Mouse (Mus musculus) intestine, postnatal 0 days (tissue): Measurements from ENCODE around the gene Tagln. TPM values are rescaled to one million over a fixed set of nuclear protein-coding genes. Genes with fewer than 3 reads are reported as not detected.

ENCODE experiments used
- ATAC-seq: fragments of 200-750 bp; cut with Nextera tagmentation; 2 replicates; pipeline ENCODE4 v1.8.0; 2017; ENCODE audit warnings: mild to moderate bottlenecking, moderate TSS enrichment, moderate library complexity
- H3K27ac ChIP-seq: fragments of 300-500 bp; sonication (generic); 2 replicates; pipeline ENCODE4 v1.5.1; 2014; ENCODE audit warnings: mild to moderate bottlenecking, low read depth, low read length, moderate library complexity
- H3K27me3 ChIP-seq: fragments of 300-500 bp; sonication (generic); replicated peaks from 2 replicates; pipeline ENCODE4 v1.6.1; 2014; ENCODE audit warnings: low read length, mixed read lengths; ENCODE audit not compliant: control insufficient read depth, insufficient read depth
- H3K36me3 ChIP-seq: fragments of 300-500 bp; sonication (generic); 2 replicates; pipeline ENCODE4 v1.6.1; 2014; ENCODE audit warnings: mild to moderate bottlenecking, moderate library complexity; ENCODE audit not compliant: control insufficient read depth, insufficient read depth
- H3K4me1 ChIP-seq: fragments of 300-500 bp; sonication (generic); replicated peaks from 2 replicates; pipeline ENCODE4 v1.6.1; 2014; ENCODE audit warnings: antibody characterized with exemption, low read length, mixed read lengths; ENCODE audit not compliant: control insufficient read depth, insufficient read depth
- H3K4me2 ChIP-seq: fragments of 300-500 bp; sonication (generic); replicated peaks from 2 replicates; pipeline ENCODE4 v1.6.1; 2014; ENCODE audit warnings: low read depth, mild to moderate bottlenecking, moderate library complexity
- H3K4me3 ChIP-seq: fragments of 300-500 bp; sonication (generic); 2 replicates; pipeline ENCODE4 v1.5.1; 2014; ENCODE audit warnings: low read depth, low read length
- H3K9ac ChIP-seq: fragments of 300-500 bp; sonication (generic); 2 replicates; pipeline ENCODE4 v1.6.1; 2014; ENCODE audit warnings: mild to moderate bottlenecking, low read depth, low read length
- H3K9me3 ChIP-seq: fragments of 300-500 bp; sonication (generic); 2 replicates; pipeline ENCODE4 v1.6.1; 2016; ENCODE audit warnings: mixed run types; ENCODE audit not compliant: control insufficient read depth
- CTCF ChIP-seq: sonication (generic); IDR thresholded peaks from 2 replicates; pipeline ENCODE4 v1.5.1; 2016; ENCODE audit warnings: low read depth, mild to moderate bottlenecking, control low read depth, antibody characterized with exemption, moderate library complexity
- WGBS: fragments of 180-500 bp; shearing (Covaris S2); extraction: QIAGEN DNeasy Blood & Tissue Kit; methylation state at CpG from one replicate; pipeline ENCODE4 v1.1.7; 2014; 5-methylcytosine and 5-hydroxymethylcytosine counted together
- polyA plus RNA-seq: library from polyadenylated mRNA; unstranded; fragments of >200 nt; fragmentation: Nextera tagmentation; extraction: Ambion mirVana; gene quantifications from 2 replicates; pipeline ENCODE4 v1.2.1, GENCODE M21; 2015

Tagln gene
- polyA plus RNA-seq, 1 experiment from 2014 or later, result 416 TPM

- H3K27me3 ChIP-seq, result no peaks in the 10 kb centered on the region
- H3K27ac ChIP-seq, result no peak overlapping the region
- no peak for TF ChIP-seq CTCF
- H3K9me3 ChIP-seq, result no peaks in the 10 kb centered on the region
- H3K9ac ChIP-seq, result no peak overlapping the region
- H3K4me1 ChIP-seq, result no peaks in the 10 kb centered on the region
- no peak overlapping the region for H3K4me2 ChIP-seq
- H3K36me3 ChIP-seq, result peaks cover 93% of the 10 kb centered on the region
- no peak overlapping the region for H3K4me3 ChIP-seq
- WGBS, result 96% methylated on average over 2 of the region's 2 CpGs
- no peak for ATAC-seq
Observed at GRCm38 (mm10) chr9:45915659-45916058, 20.2 kb downstream of the Tagln start.

- no peak overlapping the region for H3K4me3 ChIP-seq
- H3K9ac ChIP-seq, result no peak overlapping the region
- H3K9me3 ChIP-seq, result no peaks in the 10 kb centered on the region
- no peak for ATAC-seq
- no peak overlapping the region for H3K27ac ChIP-seq
- peak; percentile 82 for TF ChIP-seq CTCF
- H3K27me3 ChIP-seq, result no peaks in the 10 kb centered on the region
- no peak overlapping the region for H3K4me2 ChIP-seq
- 69% methylated on average over 1 of the region's 1 CpGs for WGBS
- peaks cover 9% of the 10 kb centered on the region; the same call in 1 of the 2 replicates for H3K4me1 ChIP-seq
- H3K36me3 ChIP-seq, result peaks cover 76% of the 10 kb centered on the region
Observed at GRCm38 (mm10) chr9:45911673-45912072, 24.2 kb downstream of the Tagln start.

GRCm38 (mm10) chr9:45910995-45911394, 24.9 kb downstream of the Tagln start:
- Histone ChIP-seq H3K4me1 (peaks cover 9% of the 10 kb centered on the region; the same call in 1 of the 2 replicates), H3K27me3 (no peaks in the 10 kb centered on the region), H3K27ac (no peak overlapping the region), H3K9me3 (no peaks in the 10 kb centered on the region), H3K4me2 (no peak overlapping the region), H3K9ac (no peak overlapping the region), H3K36me3 (peaks cover 69% of the 10 kb centered on the region), H3K4me3 (no peak overlapping the region)
- WGBS, result 86% methylated on average over 3 of the region's 3 CpGs
- ATAC-seq, result no peak
- TF ChIP-seq CTCF, result no peak

- ATAC-seq, result peak; percentile 20; the same call in 1 of the 2 replicates
- TF ChIP-seq CTCF, result no peak
- Histone ChIP-seq H3K36me3 (peaks cover 31% of the 10 kb centered on the region), H3K27me3 (no peaks in the 10 kb centered on the region), H3K27ac (peak overlapping the region; percentile 98), H3K4me2 (peak overlapping the region; percentile 85), H3K9ac (peak overlapping the region; percentile 93), H3K9me3 (no peaks in the 10 kb centered on the region), H3K4me3 (peak overlapping the region; percentile 81), H3K4me1 (peaks cover 9% of the 10 kb centered on the region; the same call in 1 of the 2 replicates)
- WGBS, result 0% methylated on average over 19 of the region's 19 CpGs
Observed at GRCm38 (mm10) chr9:45907078-45907428, 28.8 kb downstream of the Tagln start.

- H3K4me2 ChIP-seq, result peak within 1 kb of the TSS; percentile 85
- no peaks in the 10 kb centered on the region for H3K9me3 ChIP-seq
- H3K27ac ChIP-seq, result peak within 1 kb of the TSS; percentile 98
- H3K27me3 ChIP-seq, result no peaks in the 10 kb centered on the region
- H3K4me1 ChIP-seq, result peaks cover 9% of the 10 kb centered on the region; the same call in 1 of the 2 replicates
- peak; percentile 91 for ATAC-seq
- peak; percentile 88 for TF ChIP-seq CTCF
- H3K9ac ChIP-seq, result peak within 1 kb of the TSS; percentile 93
- peaks cover 26% of the 10 kb centered on the region for H3K36me3 ChIP-seq
- WGBS, result under 1% methylated on average over 73 of the region's 80 CpGs
- peak within 1 kb of the TSS; percentile 81 for H3K4me3 ChIP-seq
Observed at GRCm38 (mm10) chr9:45906355-45907077, 29.3 kb downstream of the Tagln start, which contains the start of the genes Pcsk7 and Rnf214. Gene Pcsk7, plus strand, starts transcription at chr9:45906497. Gene Rnf214, minus strand, starts transcription at chr9:45906911.

GRCm38 (mm10) chr9:45905811-45906237, 30.0 kb downstream of the Tagln start:
- Histone ChIP-seq H3K9me3 (no peaks in the 10 kb centered on the region), H3K4me2 (peak overlapping the region; percentile 85), H3K4me3 (peak overlapping the region; percentile 81), H3K9ac (peak overlapping the region; percentile 93), H3K4me1 (peaks cover 9% of the 10 kb centered on the region; the same call in 1 of the 2 replicates), H3K36me3 (peaks cover 19% of the 10 kb centered on the region), H3K27ac (peak overlapping the region; percentile 98), H3K27me3 (no peaks in the 10 kb centered on the region)
- WGBS, result 0% methylated on average over 16 of the region's 27 CpGs
- ATAC-seq, result peak; percentile 26
- TF ChIP-seq CTCF, result no peak
